Mouse (Mus musculus) activated CD4-positive, CD25-positive, alpha-beta regulatory T cell (primary cell): ENCODE results near the gene Psmc4. TPM values are rescaled to one million over a fixed set of nuclear protein-coding genes. Genes with fewer than 3 reads are reported as not detected.

ENCODE experiments used
- polyA plus RNA-seq, 2 experiments: library from polyadenylated mRNA; unstranded; fragments of 100-300 nt; shearing (Covaris generic); gene quantifications; one replicate each; pipeline ENCODE4 v1.2.1; 2017

Psmc4 gene
- polyA plus RNA-seq: 100 to 1,000 TPM; 194 to 235 TPM

DNA sequence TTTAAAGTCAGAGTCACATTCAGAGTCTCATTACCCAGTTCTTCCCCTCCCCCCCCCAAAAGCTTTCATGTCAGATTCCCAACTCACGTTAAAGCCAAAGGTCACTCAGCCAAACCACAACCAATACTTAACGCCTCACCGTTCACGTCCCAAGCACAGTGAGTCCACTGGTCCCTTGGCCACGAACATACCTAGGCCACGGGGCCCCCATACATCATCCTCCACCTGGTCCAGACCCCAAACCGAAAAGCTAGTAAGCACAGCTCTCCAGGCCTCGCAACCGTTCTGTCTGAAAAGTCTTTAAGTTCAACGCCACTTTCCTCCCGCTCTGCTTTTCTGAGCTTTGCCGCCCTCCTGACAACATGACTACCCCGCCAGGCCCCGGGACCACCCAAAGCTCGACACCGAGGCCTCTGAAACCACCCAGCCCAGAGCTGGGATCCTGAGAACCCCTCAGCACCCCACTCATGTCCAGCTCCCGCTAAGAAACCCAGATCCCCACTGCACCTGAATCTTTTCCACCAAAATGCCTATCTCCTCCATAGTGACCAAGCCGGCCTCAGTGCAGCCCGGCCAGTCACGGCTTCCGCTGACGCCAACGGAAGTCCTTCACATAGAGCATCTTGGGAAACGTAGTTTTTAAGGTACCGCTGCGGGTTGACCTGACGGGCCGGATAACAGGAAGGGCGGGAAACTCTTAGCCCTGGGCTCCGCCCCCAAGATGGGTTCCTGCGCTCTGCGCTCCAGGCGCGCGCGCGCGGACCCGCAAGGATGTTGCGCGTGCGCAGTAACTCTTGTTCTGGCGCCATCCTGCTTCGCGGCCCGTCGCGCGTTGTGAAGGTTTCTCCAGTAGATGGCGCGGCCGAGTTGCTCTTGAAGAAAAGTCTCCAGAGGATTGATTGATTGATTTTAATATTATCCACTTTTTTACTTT, at the start of gene Psmc4:
Gene Psmc4 (minus strand): TSS at position 626 of the 934 bp plus-strand sequence.

DNA sequence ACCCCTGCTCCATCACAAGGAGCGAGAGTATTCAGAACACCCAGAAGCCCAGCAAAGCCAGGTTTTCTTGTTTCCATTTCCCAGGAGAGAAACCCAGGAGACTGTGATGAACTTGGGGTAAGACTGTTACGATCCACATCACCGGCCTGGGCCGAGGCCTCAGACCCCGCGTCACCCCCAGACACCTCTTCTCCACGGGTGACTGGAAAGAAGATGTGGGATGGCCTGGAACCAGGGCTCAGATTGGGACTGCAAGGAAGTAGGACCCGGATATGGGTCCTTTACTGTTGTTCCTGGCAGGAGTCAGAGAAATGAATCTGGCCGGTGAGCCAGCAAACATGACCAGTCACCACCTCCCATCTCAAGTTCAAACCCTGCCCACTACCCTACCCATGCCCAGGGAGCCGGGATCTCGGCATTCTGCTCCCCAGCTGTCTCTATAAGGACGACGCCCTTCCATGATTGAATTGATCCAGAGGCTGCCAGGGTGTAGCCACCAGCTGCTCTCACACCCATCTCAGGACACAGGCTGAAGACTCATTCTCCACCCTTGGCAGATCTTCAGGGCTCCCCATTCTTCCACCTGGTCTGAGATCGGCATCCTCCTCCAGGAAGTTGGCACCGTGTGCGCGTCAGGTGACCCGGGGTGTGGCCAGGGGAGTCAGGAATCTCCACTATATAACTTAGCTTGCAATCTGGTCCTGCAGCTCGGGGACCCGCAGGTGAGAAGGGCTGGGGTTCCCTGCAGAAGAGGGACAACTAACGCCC, 20.8 kb upstream of the Psmc4 start, which contains the start of gene Fcgbp:
Gene Fcgbp (plus strand): TSS at position 706 of the 768 bp plus-strand sequence.

DNA sequence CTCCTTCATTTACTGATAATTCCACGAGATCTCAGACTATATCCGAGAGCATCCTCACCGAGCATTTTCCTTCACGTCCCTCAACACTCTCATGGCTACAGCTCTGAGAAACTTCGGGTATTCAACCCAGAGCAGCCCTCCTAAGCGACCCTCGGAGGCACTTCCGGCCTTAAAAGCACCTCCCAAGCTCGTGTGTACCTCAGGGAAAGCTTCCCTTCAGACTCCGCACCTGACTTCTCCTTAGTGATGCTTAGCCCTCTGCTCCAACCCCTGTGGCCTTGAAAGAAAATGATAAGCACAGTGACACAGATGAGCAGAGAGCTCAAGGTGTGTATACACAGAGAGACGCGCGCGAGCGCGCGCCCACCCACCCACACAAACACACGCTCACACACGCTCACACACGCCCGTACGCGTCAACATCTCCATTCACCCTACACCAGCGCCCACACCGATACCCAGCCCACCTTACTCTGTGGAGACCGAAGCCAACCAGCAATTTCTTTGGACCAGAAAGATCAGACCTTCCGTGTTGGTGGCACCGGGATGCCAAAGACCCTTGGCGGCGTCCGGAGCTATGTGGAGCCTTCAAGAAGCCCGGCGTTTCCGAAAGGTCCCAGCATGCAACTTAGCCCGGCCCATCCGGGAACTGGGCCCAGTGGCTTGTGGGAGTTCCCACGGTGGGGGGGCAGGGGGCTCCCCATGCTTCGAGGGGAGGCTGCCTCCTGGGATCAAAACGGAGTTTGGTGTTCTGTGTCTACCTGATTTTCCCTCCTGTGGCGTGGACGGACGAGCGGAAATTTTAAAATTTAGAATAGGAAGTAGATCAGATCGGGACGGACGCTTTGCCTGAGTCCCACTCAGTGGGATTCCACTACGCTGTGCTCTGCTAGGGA, 36.1 kb downstream of the Psmc4 start, which contains the start of gene Zfp850:
Gene Zfp850 (minus strand): TSS at position 567 of the 896 bp plus-strand sequence.

Other genes starting within 250 kb of the Psmc4 start
- 1 to 10 TPM; 2.7 to 3.4 TPM for gene Zfp626, start 242.9 kb downstream of the Psmc4 start, polyA plus RNA-seq
- gene Zfp59, start 211.5 kb downstream of the Psmc4 start, polyA plus RNA-seq: 1 to 10 TPM; 5.1 to 6.4 TPM
- gene Zfp607a, start 192.6 kb downstream of the Psmc4 start, polyA plus RNA-seq: 10 to 100 TPM in 1 of 2 experiments, 1 to 10 TPM in 1; 8.7 to 10.5 TPM
- 1 to 10 TPM; 3.7 to 9.5 TPM for gene Zfp974, start 120.6 kb downstream of the Psmc4 start, polyA plus RNA-seq
- gene Zfp780b, start 70.9 kb downstream of the Psmc4 start, polyA plus RNA-seq: 10 to 100 TPM in 1 of 2 experiments, 1 to 10 TPM in 1; 9.6 to 11.9 TPM
- 1 to 10 TPM; 5.8 to 5.9 TPM for gene Zfp850, start 36.0 kb downstream of the Psmc4 start, polyA plus RNA-seq
- gene Fcgbp, start 21.1 kb upstream of the Psmc4 start, polyA plus RNA-seq: under 1 TPM in 1 of 2 experiments, not detected in 1; 0.45 TPM
- gene 9530053A07Rik, start 79.4 kb upstream of the Psmc4 start, polyA plus RNA-seq: under 1 TPM in 1 of 2 experiments, not detected in 1; 0.15 TPM
- 100 to 1,000 TPM; 119 to 130 TPM for gene Fbl, start 119.6 kb upstream of the Psmc4 start, polyA plus RNA-seq
- gene Dyrk1b, start 129.4 kb upstream of the Psmc4 start, polyA plus RNA-seq: 10 to 100 TPM in 1 of 2 experiments, 1 to 10 TPM in 1; 8.7 to 14.0 TPM
- 10 to 100 TPM in 1 of 2 experiments, 1 to 10 TPM in 1; 9.0 to 10.8 TPM for gene Eid2, start 217.8 kb upstream of the Psmc4 start, polyA plus RNA-seq
- 1 to 10 TPM; 4.8 to 6.4 TPM for gene Eid2b, start 227.6 kb upstream of the Psmc4 start, polyA plus RNA-seq
- not detected for gene Selenov, start 241.1 kb upstream of the Psmc4 start, polyA plus RNA-seq